Mouse (Mus musculus): ENCODE data around the gene Tcf7l2.

Tcf7l2 gene

GRCm38 (mm10) chr19:55855571-55855970 lies 114.0 kb downstream of the Tcf7l2 start:
- DNase-seq (ENCODE audit: extremely low spot score, low read depth, low spot score) = no peak

- DNase-seq (ENCODE audit: extremely low spot score, low read depth, low spot score) = no peak
Observed at GRCm38 (mm10) chr19:55857328-55857727, 115.7 kb downstream of the Tcf7l2 start.

- no peak for DNase-seq (ENCODE audit: extremely low spot score, low read depth, low spot score)
Observed at GRCm38 (mm10) chr19:55860009-55860743, 118.6 kb downstream of the Tcf7l2 start.

- DNase-seq (ENCODE audit: extremely low spot score, low read depth, low spot score) = no peak
Observed at GRCm38 (mm10) chr19:55861746-55862145, 120.1 kb downstream of the Tcf7l2 start.

- no peak for DNase-seq (ENCODE audit: extremely low spot score, low read depth, low spot score)
Observed at GRCm38 (mm10) chr19:55862559-55862958, 120.9 kb downstream of the Tcf7l2 start.

GRCm38 (mm10) chr19:55865049-55865448 lies 123.4 kb downstream of the Tcf7l2 start:
- no peak for DNase-seq (ENCODE audit: extremely low spot score, low read depth, low spot score)

GRCm38 (mm10) chr19:55865774-55866578 lies 124.4 kb downstream of the Tcf7l2 start:
- no peak for DNase-seq (ENCODE audit: extremely low spot score, low read depth, low spot score)

GRCm38 (mm10) chr19:55867255-55867654 lies 125.6 kb downstream of the Tcf7l2 start:
- no peak for DNase-seq (ENCODE audit: extremely low spot score, low read depth, low spot score)

GRCm38 (mm10) chr19:55867905-55868304 lies 126.3 kb downstream of the Tcf7l2 start:
- no peak for DNase-seq (ENCODE audit: extremely low spot score, low read depth, low spot score)

- no peak for DNase-seq (ENCODE audit: extremely low spot score, low read depth, low spot score)
Observed at GRCm38 (mm10) chr19:55868597-55868996, 127.0 kb downstream of the Tcf7l2 start.

GRCm38 (mm10) chr19:55870825-55871224 lies 129.2 kb downstream of the Tcf7l2 start:
- no peak for DNase-seq (ENCODE audit: extremely low spot score, low read depth, low spot score)

- no peak for DNase-seq (ENCODE audit: extremely low spot score, low read depth, low spot score)
Observed at GRCm38 (mm10) chr19:55871496-55871895, 129.9 kb downstream of the Tcf7l2 start.

- no peak for DNase-seq (ENCODE audit: extremely low spot score, low read depth, low spot score)
Observed at GRCm38 (mm10) chr19:55873221-55873620, 131.6 kb downstream of the Tcf7l2 start.

- no peak for DNase-seq (ENCODE audit: extremely low spot score, low read depth, low spot score)
Observed at GRCm38 (mm10) chr19:55876501-55876900, 134.9 kb downstream of the Tcf7l2 start.

- DNase-seq (ENCODE audit: extremely low spot score, low read depth, low spot score) = no peak
Observed at GRCm38 (mm10) chr19:55877404-55877915, 135.8 kb downstream of the Tcf7l2 start.

GRCm38 (mm10) chr19:55880664-55881359 lies 139.2 kb downstream of the Tcf7l2 start:
- DNase-seq (ENCODE audit: extremely low spot score, low read depth, low spot score) = no peak

- DNase-seq (ENCODE audit: extremely low spot score, low read depth, low spot score) = no peak
Observed at GRCm38 (mm10) chr19:55886536-55886935, 144.9 kb downstream of the Tcf7l2 start.

GRCm38 (mm10) chr19:55891692-55892183 lies 150.1 kb downstream of the Tcf7l2 start:
- no peak for DNase-seq (ENCODE audit: extremely low spot score, low read depth, low spot score)

- no peak for DNase-seq (ENCODE audit: extremely low spot score, low read depth, low spot score)
Observed at GRCm38 (mm10) chr19:55893557-55893956, 151.9 kb downstream of the Tcf7l2 start.

GRCm38 (mm10) chr19:55894396-55894795 lies 152.8 kb downstream of the Tcf7l2 start:
- no peak for DNase-seq (ENCODE audit: extremely low spot score, low read depth, low spot score)

GRCm38 (mm10) chr19:55895317-55895716 lies 153.7 kb downstream of the Tcf7l2 start:
- DNase-seq (ENCODE audit: extremely low spot score, low read depth, low spot score) = no peak

Data from hindlimb bud, embryonic 11.5 days (tissue).